Mouse (Mus musculus) right cerebral cortex, adult 18-20 months (tissue): ENCODE measurements around the gene Resp18.
A peak's percentile ranks its signal among the peaks of the same experiment; 100 is the strongest.

ENCODE experiments used
- DNase-seq: peaks from one replicate; pipeline ENCODE4 v3.0.0; 2022; ENCODE audit warnings: mixed read lengths

Resp18 gene

GRCm38 (mm10) chr1:75264091-75264880, 13.9 kb downstream of the Resp18 start, which contains the start of gene Ptprn:
Gene Ptprn, minus strand, starts transcription at chr1:75264502.
- peak; percentile 91 for DNase-seq

- peak; percentile 84 for DNase-seq
These were observed 15.0 kb downstream of the Resp18 start for GRCm38 (mm10) chr1:75262969-75263951.

GRCm38 (mm10) chr1:75261278-75261677, 16.9 kb downstream of the Resp18 start:
- DNase-seq = no peak

- no peak for DNase-seq
These were observed 22.6 kb downstream of the Resp18 start for GRCm38 (mm10) chr1:75255516-75256046.

GRCm38 (mm10) chr1:75254625-75255013, 23.6 kb downstream of the Resp18 start:
- DNase-seq = no peak

GRCm38 (mm10) chr1:75253849-75254624, 24.2 kb downstream of the Resp18 start:
- peak; percentile 78 for DNase-seq

- no peak for DNase-seq
These were observed 25.2 kb downstream of the Resp18 start for GRCm38 (mm10) chr1:75253029-75253428.

GRCm38 (mm10) chr1:75252308-75252707, 25.9 kb downstream of the Resp18 start:
- no peak for DNase-seq

- DNase-seq = peak; percentile 77
These were observed 26.9 kb downstream of the Resp18 start for GRCm38 (mm10) chr1:75251112-75251970.

- no peak for DNase-seq
These were observed 27.7 kb downstream of the Resp18 start for GRCm38 (mm10) chr1:75250498-75250897.

- DNase-seq = no peak
These were observed 30.0 kb downstream of the Resp18 start for GRCm38 (mm10) chr1:75248041-75248772.

- no peak for DNase-seq
These were observed 30.9 kb downstream of the Resp18 start for GRCm38 (mm10) chr1:75247071-75247930.

- DNase-seq = peak; percentile 74
These were observed 33.4 kb downstream of the Resp18 start for GRCm38 (mm10) chr1:75244836-75245235.

GRCm38 (mm10) chr1:75244175-75244826, 33.9 kb downstream of the Resp18 start:
- DNase-seq = peak; percentile 65

- no peak for DNase-seq
These were observed 34.8 kb downstream of the Resp18 start for GRCm38 (mm10) chr1:75243411-75243810.

- DNase-seq = peak; percentile 72
These were observed 38.6 kb downstream of the Resp18 start for GRCm38 (mm10) chr1:75239591-75239990.

- DNase-seq = peak; percentile 91
These were observed 41.8 kb downstream of the Resp18 start, which contains the start of gene Dnajb2 for GRCm38 (mm10) chr1:75236117-75237050. Gene Dnajb2, plus strand, starts transcription at chr1:75236406.

GRCm38 (mm10) chr1:75234606-75235005, 43.6 kb downstream of the Resp18 start:
- peak; percentile 83 for DNase-seq
